Mouse (Mus musculus) frontal cortex, postnatal 14 days (tissue): ENCODE measurements around the gene Gnl2.

Experiments used
- DNase-seq, 2 experiments: peaks; one replicate each; pipeline ENCODE4 v3.0.0; 2022; ENCODE audit warnings: low spot score in 2 of 2

The Gnl2 gene

DNA sequence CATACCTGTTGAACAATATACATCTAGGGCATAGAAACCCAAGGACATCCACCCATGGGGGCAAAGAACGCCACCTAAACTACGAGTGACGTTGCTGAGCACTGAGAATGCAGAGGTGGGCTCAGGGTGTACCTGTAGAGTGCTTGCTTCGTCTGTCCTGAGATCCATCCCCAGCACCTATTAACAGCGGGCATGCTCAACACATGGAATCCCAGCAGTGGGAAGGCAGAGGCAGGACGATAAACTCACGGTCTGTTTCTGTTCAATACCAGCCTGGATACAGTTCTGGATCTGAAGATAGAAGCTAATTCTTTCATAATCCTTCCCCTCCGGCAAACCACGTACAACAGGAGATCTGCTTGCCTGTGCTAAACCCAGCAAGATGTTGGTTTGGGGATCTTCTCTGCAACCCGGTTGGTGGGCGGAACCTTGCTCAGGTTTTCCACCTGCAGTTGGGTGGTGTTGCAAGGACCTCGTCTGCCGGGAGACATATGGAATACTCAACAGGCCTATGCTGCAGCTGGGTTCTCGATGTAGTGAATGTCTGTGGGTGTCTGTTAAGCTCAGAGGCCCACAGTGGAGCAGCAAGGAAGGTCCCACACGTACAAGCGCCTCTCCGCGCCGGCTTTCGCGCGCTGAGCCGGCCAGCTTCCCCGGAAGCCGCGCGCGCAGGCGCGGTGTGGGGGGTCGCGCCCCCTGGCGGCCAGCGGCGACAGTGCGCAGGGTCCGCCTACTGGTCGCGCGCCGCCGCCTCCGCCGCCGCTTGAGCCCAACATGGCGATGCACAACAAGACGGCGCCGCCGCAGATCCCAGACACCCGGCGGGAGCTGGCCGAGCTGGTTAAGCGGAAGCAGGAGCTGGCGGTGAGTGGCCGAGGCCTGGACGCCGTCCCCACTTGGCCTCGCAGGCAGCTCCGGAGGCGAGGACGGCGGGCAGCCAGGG is 68.3 kb downstream of the Gnl2 start, which contains the start of gene Meaf6:
Gene Meaf6 (plus strand): TSS at position 732 of the 943 bp plus-strand sequence.
- DNase-seq = peak; percentile 78 to 85

DNA sequence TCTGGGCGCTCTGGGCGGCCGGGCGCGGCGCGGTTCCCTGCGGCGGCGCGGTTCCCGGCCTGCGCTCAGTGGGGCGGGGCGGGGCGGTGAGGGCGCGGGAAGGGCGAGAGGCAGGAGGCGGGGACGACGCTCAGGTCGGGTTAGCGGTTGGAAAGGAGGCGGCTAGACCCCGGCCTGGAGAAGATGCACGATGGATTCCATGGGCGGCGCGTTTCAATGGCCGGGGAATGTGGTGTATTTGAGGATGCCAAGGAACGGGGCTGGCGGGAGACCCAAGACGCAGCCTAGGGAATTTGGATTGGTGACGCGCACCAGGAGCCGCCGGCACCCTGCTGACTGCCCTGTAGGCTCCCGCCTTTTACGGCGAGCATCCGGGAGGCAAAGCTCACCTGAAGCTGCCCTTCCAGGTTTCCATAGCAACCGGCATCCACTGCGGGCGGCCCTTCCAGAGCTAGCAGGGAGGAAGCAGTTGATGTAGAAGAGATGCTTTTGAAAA is 69.0 kb downstream of the Gnl2 start:
- peak; percentile 50 to 62 for DNase-seq

DNA sequence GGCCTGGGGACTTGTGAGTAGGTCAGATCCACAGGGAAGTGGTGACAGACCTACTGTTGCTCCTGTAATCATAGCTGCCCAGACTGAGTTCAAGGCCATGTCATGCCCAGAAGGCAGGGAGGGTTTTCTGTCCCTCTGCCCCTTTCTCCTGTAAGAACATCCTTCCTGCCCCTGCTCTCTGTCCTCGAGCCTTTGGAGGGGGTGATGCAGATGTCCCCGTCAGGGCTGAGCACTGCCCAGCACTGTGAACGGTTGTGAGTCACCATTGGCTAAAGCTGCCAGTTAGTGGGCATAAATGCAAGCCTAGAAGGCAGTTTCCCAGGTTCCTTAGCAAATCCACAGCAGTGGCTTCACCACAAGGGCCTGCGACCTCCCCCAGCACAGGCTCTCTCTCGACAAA is 76.6 kb downstream of the Gnl2 start:
- DNase-seq = no peak

DNA sequence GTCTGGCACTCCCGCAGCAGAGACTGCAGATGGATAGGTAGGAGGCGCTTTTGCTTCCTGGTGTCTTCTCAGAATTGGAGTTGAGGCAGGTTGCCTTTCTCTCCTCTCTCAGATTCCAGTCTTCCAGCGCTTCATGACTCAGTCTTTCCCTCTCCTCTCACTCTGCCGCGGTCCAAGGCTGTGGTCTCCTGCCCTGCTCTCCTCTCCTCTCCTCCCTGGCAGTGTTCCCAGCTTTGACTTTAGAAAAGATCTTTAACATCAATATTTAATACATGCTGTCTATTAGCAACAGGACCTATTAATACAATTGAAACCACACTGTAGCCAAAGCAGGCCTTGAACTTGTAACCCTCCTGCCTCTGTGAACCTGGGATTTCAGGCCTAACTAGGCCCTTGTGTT is 79.7 kb downstream of the Gnl2 start:
- no peak for DNase-seq

DNA sequence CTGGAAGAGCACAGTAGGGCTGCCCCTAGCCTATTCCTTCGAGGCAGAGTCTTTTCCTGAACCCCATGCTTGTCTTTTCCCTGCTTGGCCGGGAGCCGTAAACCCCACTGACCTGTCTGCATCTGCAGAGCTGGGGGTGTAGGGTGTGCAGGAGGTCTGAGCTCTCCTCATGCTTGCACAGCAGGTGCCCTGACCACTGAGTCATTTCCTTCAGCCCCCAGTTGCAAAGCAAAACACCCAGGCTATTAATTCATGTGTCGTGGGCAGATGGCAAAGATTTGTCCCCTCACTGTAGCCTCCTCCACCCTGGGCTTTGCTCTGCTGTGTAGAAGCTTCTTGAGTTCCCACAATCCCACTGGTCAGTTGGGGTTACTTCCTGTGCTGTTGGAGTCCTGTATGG is 81.0 kb downstream of the Gnl2 start:
- no peak for DNase-seq

DNA sequence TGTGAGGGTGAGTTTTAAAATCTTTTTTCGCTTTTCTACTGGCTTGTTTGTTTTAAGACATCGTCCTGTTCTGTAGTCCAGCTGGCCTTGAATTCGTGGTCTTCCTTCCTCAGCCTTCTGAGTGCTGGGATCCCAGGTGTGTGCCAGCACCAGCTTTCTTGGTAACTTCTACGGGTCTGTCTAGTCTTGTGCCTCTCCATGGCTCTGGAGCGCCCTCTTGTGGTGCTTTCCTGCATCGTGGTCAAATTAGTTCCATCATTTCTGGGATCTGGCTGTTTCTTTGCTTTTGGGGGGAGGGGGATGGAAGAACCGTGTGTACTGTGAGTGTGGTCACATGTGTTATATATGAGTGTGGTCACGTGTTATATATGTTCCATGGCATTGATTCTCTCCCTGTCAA is 83.1 kb downstream of the Gnl2 start:
- peak; percentile 57 to 82 for DNase-seq

DNA sequence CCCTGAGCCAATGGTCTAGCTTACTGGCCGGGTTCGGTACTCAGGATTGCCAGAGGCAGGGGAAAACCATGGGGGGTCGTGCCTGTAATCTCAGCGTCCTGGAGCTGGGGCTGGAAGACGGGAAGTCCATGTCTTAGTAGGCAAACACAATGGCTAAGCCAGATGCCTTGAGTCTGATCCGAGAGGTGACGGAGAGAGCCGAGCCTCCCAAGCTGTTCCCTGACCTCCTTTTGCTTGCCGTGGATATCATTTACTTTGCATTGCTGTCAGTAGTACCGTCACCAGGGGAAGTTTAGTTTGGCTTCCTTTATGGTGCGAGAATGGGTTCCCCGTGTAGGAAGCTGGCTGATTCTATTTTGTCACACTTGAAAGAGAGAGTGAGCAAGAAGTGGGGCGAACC is 84.9 kb downstream of the Gnl2 start:
- no peak for DNase-seq
